Mouse (Mus musculus): ENCODE data around the gene Olfr649. TPM values are rescaled to one million over a fixed set of nuclear protein-coding genes. Genes with fewer than 3 reads are reported as not detected.

The Olfr649 gene
- total RNA-seq, 1 experiment from 2014 or later: not detected

- no peak for ATAC-seq (ENCODE audit: extremely low read depth, insufficient number of reproducible peaks, low FRiP score, poor library complexity, severe bottlenecking)
Measured at GRCm38 (mm10) chr7:104143179-104143578, 52.6 kb downstream of the Olfr649 start, which contains the start of gene Ubqln3. TSS of gene Ubqln3 (minus strand) at chr7:104143279.

Other genes starting within 250 kb of the Olfr649 start
- gene Olfr635, start 224.8 kb downstream of the Olfr649 start, total RNA-seq (2017): not detected in 2 replicates
- not detected in 2 replicates for gene Olfr638, start 197.2 kb downstream of the Olfr649 start, total RNA-seq (2017)
- gene Olfr639, start 178.7 kb downstream of the Olfr649 start, total RNA-seq (2017): not detected in 2 replicates
- 0.12 TPM in 1 of 2 replicates, not detected in the other for gene Olfr640, start 170.4 kb downstream of the Olfr649 start, total RNA-seq (2017)
- gene Olfr641, start 160.5 kb downstream of the Olfr649 start, total RNA-seq (2017): not detected in 2 replicates
- 0.12 TPM in 1 of 2 replicates, not detected in the other for gene Olfr642, start 143.3 kb downstream of the Olfr649 start, total RNA-seq (2017)
- gene 4930516K23Rik, start 134.5 kb downstream of the Olfr649 start, total RNA-seq (2017): not detected in 2 replicates
- not detected in 2 replicates for gene Olfr644, start 124.1 kb downstream of the Olfr649 start, total RNA-seq (2017)
- gene Olfr645, start 110.5 kb downstream of the Olfr649 start, total RNA-seq (2017): not detected in 2 replicates
- gene Olfr646, start 91.1 kb downstream of the Olfr649 start, total RNA-seq (2017): not detected in 2 replicates
- gene Ubqln5, start 66.2 kb downstream of the Olfr649 start, total RNA-seq (2017): not detected in 2 replicates
- not detected in 2 replicates for gene Olfr643, start 58.6 kb downstream of the Olfr649 start, total RNA-seq (2017)
- gene Ubqln3, start 52.7 kb downstream of the Olfr649 start, total RNA-seq (2017): not detected in 2 replicates
- gene Ubqlnl, start 45.4 kb downstream of the Olfr649 start, total RNA-seq (2017): not detected in 2 replicates
- not detected in 2 replicates for gene Olfm5, start 31.2 kb downstream of the Olfr649 start, total RNA-seq (2017)
- gene Olfr648, start 12.6 kb downstream of the Olfr649 start, total RNA-seq (2017): 0.12 TPM in 1 of 2 replicates, not detected in the other
- 1.3 and 2.3 TPM in 2 replicates for gene Trim6, start 22.8 kb upstream of the Olfr649 start, total RNA-seq (2017)
- gene Trim34a, start 48.5 kb upstream of the Olfr649 start, total RNA-seq (2017): 202 and 211 TPM in 2 replicates
- 71.1 and 78.2 TPM in 2 replicates for gene Trim5, start 92.1 kb upstream of the Olfr649 start, total RNA-seq (2017)
- 518 and 540 TPM in 2 replicates for gene Trim12a, start 119.5 kb upstream of the Olfr649 start, total RNA-seq (2017)
- 6.8 and 7.2 TPM in 2 replicates for gene Trim34b, start 133.5 kb upstream of the Olfr649 start, total RNA-seq (2017)
- 185 and 205 TPM in 2 replicates for gene Trim12c, start 157.4 kb upstream of the Olfr649 start, total RNA-seq (2017)
- gene Trim30b, start 173.9 kb upstream of the Olfr649 start, total RNA-seq (2017): 380 and 405 TPM in 2 replicates
- 6.6 and 7.2 TPM in 2 replicates for gene Trim30c, start 204.9 kb upstream of the Olfr649 start, total RNA-seq (2017)